Mouse (Mus musculus): ENCODE measurements at regions not wholly inside any gene's neighbourhood (a gene's known extent, or its start where the extent isn't known, plus 50 kb on each side); places are given as distances from the start of the nearest gene placed in this dataset.
"Not testable (repeated sequence)": the region's sequence is repeated elsewhere in the genome, so short reads cannot be mapped to it uniquely, and the experiment has no call there.

GRCm38 (mm10) chr10:31143856-31144488 lies 169.2 kb upstream of the Hddc2 start:
- DNase-seq (ENCODE audit: low spot score): no peak

GRCm38 (mm10) chr10:31144489-31144872 lies 168.7 kb upstream of the Hddc2 start:
- DNase-seq (ENCODE audit: low spot score): no peak

DNA sequence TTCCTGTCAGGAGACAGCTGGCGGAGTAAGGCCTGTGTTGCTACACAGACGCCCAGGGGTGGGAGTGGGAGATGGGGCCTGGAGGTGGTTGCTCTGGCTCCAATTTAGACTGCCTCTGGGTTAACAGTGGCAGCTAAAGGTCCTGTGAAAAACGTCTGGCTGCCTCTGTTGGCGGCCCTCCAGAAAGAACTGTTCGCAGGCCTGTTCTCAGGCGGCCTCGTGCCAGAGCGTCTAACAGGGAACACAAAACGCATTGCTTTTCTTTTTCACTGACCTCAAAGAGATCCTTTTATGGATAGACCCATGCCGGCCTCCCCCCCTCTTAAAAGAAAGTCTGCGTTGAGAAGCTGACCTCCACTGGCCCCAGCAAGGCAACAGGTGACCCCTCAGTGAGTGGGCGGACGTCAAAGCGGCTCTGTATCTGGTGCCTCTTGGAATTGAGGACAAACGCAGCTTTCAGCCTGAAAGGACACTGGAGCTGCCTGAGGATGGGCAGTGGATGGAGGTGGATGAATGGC lies 140.0 kb upstream of the Hddc2 start:
- DNase-seq (ENCODE audit: low spot score): peak; percentile 45

DNA sequence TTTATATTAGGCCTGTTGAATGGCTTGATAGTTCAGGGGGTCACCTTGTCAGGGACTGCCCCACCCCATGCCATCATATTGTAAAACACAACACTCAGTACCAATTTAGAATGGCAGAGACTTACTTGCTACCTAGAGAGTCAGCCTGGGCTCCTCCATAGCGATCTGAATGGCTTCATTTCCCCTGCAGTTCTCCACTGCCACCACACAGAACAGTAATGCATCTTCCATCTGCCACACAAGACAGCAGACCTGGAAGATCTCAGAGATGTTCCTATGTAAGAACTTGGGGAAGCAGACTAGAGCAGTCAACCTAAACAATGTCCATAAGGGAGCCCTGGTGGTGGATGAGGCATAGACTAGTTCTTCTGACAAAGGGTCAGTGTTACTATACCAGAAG lies 123.6 kb upstream of the Hddc2 start:
- no peak for DNase-seq (ENCODE audit: low spot score)

DNA sequence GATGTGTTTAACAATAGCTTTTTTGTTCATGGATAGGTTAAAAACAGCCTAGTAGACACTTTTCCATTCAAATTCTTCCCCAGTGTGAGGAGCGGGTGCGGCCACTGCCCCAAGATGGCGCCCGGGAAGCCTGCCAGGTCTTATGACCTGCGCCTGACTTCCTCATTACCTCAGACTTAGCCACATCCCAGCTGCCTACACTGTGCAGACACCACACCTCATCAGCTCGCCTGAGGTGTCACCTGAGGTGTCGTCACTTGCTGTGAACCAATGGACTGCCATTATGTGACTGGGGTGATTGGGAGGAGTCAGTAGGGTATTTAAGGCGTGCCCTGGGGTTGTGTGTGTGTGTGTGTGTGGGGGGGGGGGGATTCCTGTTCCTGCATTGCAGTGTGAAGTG lies 101.0 kb upstream of the Hddc2 start:
- DNase-seq (ENCODE audit: low spot score): not testable (repeated sequence)

DNA sequence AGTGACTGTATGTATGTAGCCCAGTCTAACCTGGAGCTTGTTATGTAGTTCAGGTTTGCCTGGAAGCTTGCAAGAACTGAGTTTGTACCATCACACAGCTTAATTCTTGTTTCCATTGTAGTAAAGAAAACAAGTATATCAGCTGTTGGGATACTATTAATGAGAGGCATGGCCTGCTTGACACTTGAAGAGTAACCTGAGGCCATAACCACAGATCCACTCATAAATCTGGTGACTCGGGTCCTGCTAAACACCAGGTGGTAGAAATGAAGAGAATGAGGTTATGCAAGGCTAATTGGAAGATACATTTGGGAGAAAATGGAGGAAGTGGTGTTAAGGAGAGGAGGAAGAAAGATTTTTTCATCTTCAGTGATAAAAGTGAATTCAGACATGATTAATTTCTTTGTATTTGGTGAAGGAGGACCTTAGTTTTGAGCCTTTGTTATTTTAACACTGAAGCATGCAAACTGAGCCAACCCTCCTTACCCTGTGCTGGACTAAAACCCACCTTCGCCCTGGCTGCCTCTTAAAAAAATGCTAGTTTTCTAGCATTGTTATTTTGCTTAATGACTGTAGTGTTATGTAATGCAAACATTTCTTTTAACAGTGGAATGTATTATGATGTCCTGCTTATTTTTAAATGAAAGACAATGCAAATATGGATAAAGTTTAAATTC lies 100.3 kb upstream of the Hddc2 start:
- no peak for DNase-seq (ENCODE audit: low spot score)

- no peak for DNase-seq (ENCODE audit: low spot score)
These were observed 91.3 kb upstream of the Hddc2 start for GRCm38 (mm10) chr10:31221902-31222301.

GRCm38 (mm10) chr10:31229078-31229477 lies 84.1 kb upstream of the Hddc2 start:
- DNase-seq (ENCODE audit: low spot score): no peak

GRCm38 (mm10) chr10:31242442-31242966 lies 70.7 kb upstream of the Hddc2 start:
- no peak for DNase-seq (ENCODE audit: low spot score)

GRCm38 (mm10) chr10:31252584-31253381 lies 60.4 kb upstream of the Hddc2 start:
- no peak for DNase-seq (ENCODE audit: low spot score)

DNA sequence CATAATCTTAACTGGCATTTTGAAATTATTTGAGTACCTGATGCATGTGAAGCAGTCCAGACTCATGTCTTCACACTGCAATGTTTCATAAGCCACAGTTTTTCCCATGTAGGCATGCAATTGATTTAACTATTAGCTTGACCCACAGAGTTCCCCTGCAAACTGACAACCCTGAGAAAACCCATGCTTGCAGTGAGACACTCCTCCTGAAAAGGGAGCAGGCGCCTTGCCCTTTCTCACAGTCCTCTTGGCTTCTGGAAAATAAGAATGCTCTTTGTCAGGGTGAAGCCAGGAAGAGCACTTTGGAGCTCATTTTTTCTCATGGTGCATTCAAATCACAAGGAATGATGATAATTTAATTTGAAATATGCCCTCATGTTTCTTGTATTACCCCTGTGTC lies 56.2 kb upstream of the Hddc2 start:
- DNase-seq (ENCODE audit: low spot score): no peak

GRCm38 (mm10) chr10:31257611-31258010 lies 55.6 kb upstream of the Hddc2 start:
- no peak for DNase-seq (ENCODE audit: low spot score)

DNA sequence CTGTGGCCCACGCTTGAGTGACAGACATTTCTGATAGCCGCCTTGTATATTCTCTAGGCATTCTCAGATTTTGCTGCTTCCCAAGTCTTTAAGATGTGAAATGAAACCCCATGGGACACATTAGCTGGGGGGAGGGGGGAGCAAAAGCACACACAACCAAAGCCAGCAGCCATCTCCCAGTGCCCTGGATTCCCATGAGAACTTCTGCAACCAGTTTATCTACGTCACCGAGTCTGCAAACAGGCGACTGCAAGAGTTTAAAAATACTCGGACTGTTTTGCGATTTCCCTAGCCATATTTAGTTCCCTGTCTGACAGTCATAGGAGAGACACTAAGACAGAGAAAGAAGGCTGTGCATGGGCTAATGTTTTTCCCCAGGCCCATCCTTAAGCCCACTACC lies 52.3 kb upstream of the Hddc2 start:
- DNase-seq (ENCODE audit: low spot score): no peak
